8 mouse cellular contexts compared by ENCODE assay signal in the genomic region with DNA sequence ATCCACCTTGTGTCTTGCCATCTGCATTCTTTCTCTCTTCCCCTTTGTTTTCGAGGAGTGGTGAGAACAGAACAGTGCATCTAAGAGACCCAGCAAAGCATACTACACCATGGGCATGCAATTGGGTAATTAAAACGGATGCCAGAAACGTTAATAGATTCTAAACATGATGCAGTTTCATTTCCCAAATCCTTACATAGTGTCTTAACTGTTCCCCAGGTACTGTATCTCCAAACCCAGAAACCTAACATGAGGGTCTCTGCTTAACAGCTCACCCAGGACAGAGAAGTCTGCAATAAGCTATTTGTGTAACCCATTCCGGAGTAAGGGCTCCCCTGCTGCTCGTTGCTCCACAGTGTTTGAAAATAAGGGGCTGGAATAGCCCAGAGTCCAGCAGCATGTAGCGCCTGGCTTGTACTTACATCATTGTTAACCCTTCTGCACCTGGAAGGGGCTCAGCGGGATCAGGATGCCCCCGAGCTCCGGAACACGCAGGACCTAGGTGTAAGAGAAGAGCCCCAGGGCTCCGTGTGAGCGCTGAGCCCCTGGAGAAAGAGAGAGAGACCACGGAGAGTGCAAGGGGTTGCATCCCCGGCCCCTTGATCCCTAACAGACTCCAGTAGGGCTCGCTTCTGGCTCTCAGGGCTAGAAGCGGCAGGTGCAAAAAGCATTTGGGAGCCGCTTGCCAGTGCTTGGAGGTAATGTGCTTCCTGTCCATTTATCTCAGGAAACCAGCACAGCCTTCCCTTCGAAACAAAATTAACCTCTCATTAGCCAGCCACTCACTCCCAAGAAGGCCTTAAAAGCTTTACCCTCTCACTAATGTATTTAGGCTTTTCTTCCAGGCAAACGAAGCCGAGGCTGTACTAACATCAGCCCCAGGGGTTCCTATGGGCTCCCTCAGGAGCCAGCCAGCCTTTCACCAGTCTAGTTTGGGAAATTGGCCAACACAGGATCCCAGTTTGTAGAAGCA. TPM values are rescaled to one million over a fixed set of nuclear protein-coding genes. Genes with fewer than 3 reads are reported as not detected.
DNase-seq lines count a peak whose midpoint lies in the region; ATAC-seq and TF ChIP-seq lines count a peak whose summit lies in the region.

No protein-coding gene starts in this region.

- peak overlapping the region; percentile 74; the same call in 1 of the 2 replicates for H3K9ac ChIP-seq in embryonic facial prominence, embryonic 12.5 days
- H3K9ac ChIP-seq in heart, embryonic 16.5 days (ENCODE audit: low read length): peak overlapping the region; percentile 39
- H3K9ac ChIP-seq in liver, embryonic 13.5 days: no peak overlapping the region
- H3K9ac ChIP-seq in stomach, embryonic 16.5 days (ENCODE audit: low read length): peak overlapping the region; percentile 83

- 6% methylated on average over 20 of the region's 20 CpGs for WGBS in lung, adult 2 months
- WGBS in embryonic facial prominence, embryonic 12.5 days: 0% methylated on average over 20 of the region's 20 CpGs
- WGBS in heart, embryonic 16.5 days: 4% methylated on average over 20 of the region's 20 CpGs
- 2% methylated on average over 20 of the region's 20 CpGs for WGBS in liver, embryonic 13.5 days (ENCODE audit: insufficient replicate concordance)
- 3% methylated on average over 20 of the region's 20 CpGs for WGBS in stomach, embryonic 16.5 days

- no peak for DNase-seq in lung, adult 2 months
- no peak for DNase-seq in lung, postnatal 14 days
- no peak for DNase-seq in liver, embryonic 13.5 days
- no peak for DNase-seq in thymus, adult 18-20 months
- no peak for DNase-seq in urinary bladder, postnatal 10 days (ENCODE audit: low spot score)

- peak overlapping the region; percentile 82 for H3K4me3 ChIP-seq in lung, adult 2 months (replicated peaks; ENCODE audit: extremely low read depth, low read depth, low read length)
- peak overlapping the region; percentile 53 for H3K4me3 ChIP-seq in embryonic facial prominence, embryonic 12.5 days
- peak overlapping the region; percentile 69 for H3K4me3 ChIP-seq in heart, embryonic 16.5 days (ENCODE audit: low read length)
- peak overlapping the region; percentile 49; the same call in 1 of the 2 replicates for H3K4me3 ChIP-seq in liver, embryonic 13.5 days (replicated peaks)
- peak overlapping the region; percentile 75 for H3K4me3 ChIP-seq in stomach, embryonic 16.5 days (replicated peaks; ENCODE audit: low read length)

- peaks cover 10% of the 10 kb centered on the region for H3K4me1 ChIP-seq in lung, adult 2 months (ENCODE audit: control insufficient read depth, insufficient read depth, low read length)
- peaks cover 17% of the 10 kb centered on the region for H3K4me1 ChIP-seq in embryonic facial prominence, embryonic 12.5 days
- H3K4me1 ChIP-seq in heart, embryonic 16.5 days (ENCODE audit: control insufficient read depth, insufficient read depth, low read length): peaks cover 12% of the 10 kb centered on the region
- peaks cover 13% of the 10 kb centered on the region for H3K4me1 ChIP-seq in liver, embryonic 13.5 days (replicated peaks)
- peaks cover 6% of the 10 kb centered on the region; the same call in 1 of the 2 replicates for H3K4me1 ChIP-seq in stomach, embryonic 16.5 days (ENCODE audit: control insufficient read depth, insufficient read depth, low read length)

- H3K36me3 ChIP-seq in embryonic facial prominence, embryonic 12.5 days: no peaks in the 10 kb centered on the region
- H3K36me3 ChIP-seq in heart, embryonic 16.5 days (ENCODE audit: control insufficient read depth, insufficient read depth): no peaks in the 10 kb centered on the region
- no peaks in the 10 kb centered on the region for H3K36me3 ChIP-seq in liver, embryonic 13.5 days
- H3K36me3 ChIP-seq in stomach, embryonic 16.5 days (ENCODE audit: control insufficient read depth, insufficient read depth, low read length): no peaks in the 10 kb centered on the region

- H3K27ac ChIP-seq in embryonic facial prominence, embryonic 12.5 days: peak overlapping the region; percentile 84
- H3K27ac ChIP-seq in heart, embryonic 16.5 days (ENCODE audit: low read length): peak overlapping the region; percentile 59
- no peak overlapping the region for H3K27ac ChIP-seq in liver, embryonic 13.5 days
- peak overlapping the region; percentile 94 for H3K27ac ChIP-seq in stomach, embryonic 16.5 days (ENCODE audit: low read length)

- H3K9me3 ChIP-seq in embryonic facial prominence, embryonic 12.5 days: no peaks in the 10 kb centered on the region
- no peaks in the 10 kb centered on the region for H3K9me3 ChIP-seq in heart, embryonic 16.5 days (replicated peaks; ENCODE audit: control insufficient read depth, low read length)
- no peaks in the 10 kb centered on the region for H3K9me3 ChIP-seq in liver, embryonic 13.5 days (replicated peaks)
- H3K9me3 ChIP-seq in stomach, embryonic 16.5 days (replicated peaks; ENCODE audit: control insufficient read depth, low read length): no peaks in the 10 kb centered on the region

- no peaks in the 10 kb centered on the region for H3K27me3 ChIP-seq in embryonic facial prominence, embryonic 12.5 days
- H3K27me3 ChIP-seq in heart, embryonic 16.5 days (ENCODE audit: control insufficient read depth, insufficient read depth, low read length): peaks cover 3% of the 10 kb centered on the region
- peaks cover 84% of the 10 kb centered on the region for H3K27me3 ChIP-seq in liver, embryonic 13.5 days
- no peaks in the 10 kb centered on the region for H3K27me3 ChIP-seq in stomach, embryonic 16.5 days (ENCODE audit: control insufficient read depth, insufficient read depth, low read length)

- peak overlapping the region; percentile 82 for H3K4me2 ChIP-seq in embryonic facial prominence, embryonic 12.5 days (replicated peaks)
- H3K4me2 ChIP-seq in heart, embryonic 16.5 days (ENCODE audit: low read depth, low read length): peak overlapping the region; percentile 95
- H3K4me2 ChIP-seq in liver, embryonic 13.5 days: peak overlapping the region; percentile 64
- H3K4me2 ChIP-seq in stomach, embryonic 16.5 days (ENCODE audit: low read depth, low read length): peak overlapping the region; percentile 91

- no peak for TF ChIP-seq CTCF in lung, adult 2 months (IDR thresholded peaks at IDR 0.05; ENCODE audit: insufficient read depth, low read length)

- no peak for TF ChIP-seq POLR2A in lung, adult 2 months (IDR thresholded peaks at IDR 0.05; ENCODE audit: borderline replicate concordance, extremely low read depth, low read depth, low read length)

- no peak for ATAC-seq in embryonic facial prominence, embryonic 12.5 days (ENCODE audit: insufficient number of reproducible peaks, insufficient read depth, low FRiP score, low TSS enrichment)
- no peak for ATAC-seq in heart, embryonic 16.5 days (replicated peaks; ENCODE audit: extremely low read depth, insufficient read depth, low FRiP score)
- ATAC-seq in liver, embryonic 13.5 days (ENCODE audit: low read depth): no peak
- ATAC-seq in stomach, embryonic 16.5 days (ENCODE audit: insufficient read depth, low FRiP score): no peak

RNA-seq across cellular contexts. Expression of a gene that starts 1.4 kb away (rescaled TPM):
- polyA plus RNA-seq in lung, adult 2 months (2012; rRNA removed): 41.4 and 65.1 TPM in 2 replicates
- polyA plus RNA-seq in embryonic facial prominence, embryonic 12.5 days (2016; fragmentation: Nextera tagmentation; extraction: Ambion mirVana): 30.2 and 33.5 TPM in 2 replicates
- polyA plus RNA-seq in heart, embryonic 16.5 days (2015; fragmentation: Nextera tagmentation; extraction: Ambion mirVana): 8.5 and 8.9 TPM in 2 replicates
- 0.74 and 1.4 TPM in 2 replicates for polyA plus RNA-seq in liver, embryonic 13.5 days (2015; fragmentation: Nextera tagmentation; extraction: Ambion mirVana)
- 30.3 and 36.6 TPM in 2 replicates for polyA plus RNA-seq in stomach, embryonic 16.5 days (2015; fragmentation: Nextera tagmentation; extraction: Ambion mirVana)
